Mouse (Mus musculus): ENCODE measurements around the gene Btnl4. TPM values are rescaled to one million over a fixed set of nuclear protein-coding genes. Genes with fewer than 3 reads are reported as not detected.
"Not testable (repeated sequence)": the region's sequence is repeated elsewhere in the genome, so short reads cannot be mapped to it uniquely, and the experiment has no call there.

The Btnl4 gene
- polyA plus RNA-seq, 1 experiment from 2014 or later = not detected

DNA sequence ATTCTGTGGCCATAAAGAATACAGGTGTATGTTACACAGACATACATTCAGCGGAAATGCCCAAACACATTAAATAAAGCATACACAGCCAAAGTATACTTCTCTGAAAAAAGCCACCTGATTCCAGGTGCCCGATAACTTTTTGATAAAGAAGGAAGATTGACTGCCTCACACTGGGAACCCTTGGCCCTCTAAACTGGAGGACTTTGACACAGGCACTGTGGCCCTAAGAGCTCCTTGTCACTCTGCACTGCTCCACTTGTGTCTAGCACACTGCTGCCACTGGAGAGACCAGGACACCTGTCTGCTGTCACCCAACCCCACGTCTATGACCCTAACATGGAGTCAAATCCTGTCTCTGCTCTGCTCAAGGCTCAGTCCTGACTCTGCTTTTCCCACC lies 2.1 kb downstream of the Btnl4 start:
- no peak overlapping the region for H3K27ac ChIP-seq
- no peaks in the 10 kb centered on the region for H3K4me1 ChIP-seq
- H3K4me3 ChIP-seq = no peak overlapping the region
- no peaks in the 10 kb centered on the region for H3K27me3 ChIP-seq (ENCODE audit: poor library complexity, severe bottlenecking)
- H3K36me3 ChIP-seq (replicated peaks) = no peaks in the 10 kb centered on the region
- DNase-seq (ENCODE audit: extremely low spot score, low spot score) = no peak
- no peaks in the 10 kb centered on the region for H3K9me3 ChIP-seq
- WGBS = 82% methylated on average over 3 of the region's 3 CpGs

GRCm38 (mm10) chr17:34470491-34470890 lies 6.6 kb downstream of the Btnl4 start:
- no peaks in the 10 kb centered on the region for H3K9me3 ChIP-seq
- H3K4me1 ChIP-seq = no peaks in the 10 kb centered on the region
- no peak for DNase-seq (ENCODE audit: extremely low spot score, low spot score)
- H3K36me3 ChIP-seq (replicated peaks) = no peaks in the 10 kb centered on the region
- H3K27me3 ChIP-seq (ENCODE audit: poor library complexity, severe bottlenecking) = no peaks in the 10 kb centered on the region
- 89% methylated on average over 2 of the region's 2 CpGs for WGBS
- no peak overlapping the region for H3K4me3 ChIP-seq
- H3K27ac ChIP-seq = no peak overlapping the region

- not testable (repeated sequence) for H3K27me3 ChIP-seq (ENCODE audit: poor library complexity, severe bottlenecking); H3K9me3 ChIP-seq; H3K27ac ChIP-seq; H3K4me1 ChIP-seq; H3K36me3 ChIP-seq (replicated peaks); DNase-seq (ENCODE audit: extremely low spot score, low spot score); H3K4me3 ChIP-seq
These were observed 11.2 kb downstream of the Btnl4 start for GRCm38 (mm10) chr17:34465906-34466305.

DNA sequence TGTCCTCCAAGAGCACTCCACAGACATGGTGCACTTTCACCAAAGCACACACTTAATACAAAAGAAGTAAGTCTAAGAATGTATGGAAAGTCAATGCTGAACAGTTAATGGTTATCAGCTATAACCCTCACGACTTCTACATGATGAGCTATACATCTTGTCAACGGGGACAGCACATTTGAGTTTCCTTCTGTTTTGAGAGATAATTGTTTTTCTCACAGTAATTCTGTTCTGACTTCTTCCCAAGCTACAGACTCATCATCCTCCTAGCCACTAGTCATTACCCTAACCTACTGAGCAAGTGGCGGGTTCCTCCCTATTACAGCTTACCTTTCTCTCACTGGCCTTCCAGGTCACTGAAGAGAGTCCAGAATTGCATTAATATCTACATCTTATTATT lies 17.9 kb downstream of the Btnl4 start:
- H3K9me3 ChIP-seq = no peaks in the 10 kb centered on the region
- no peaks in the 10 kb centered on the region for H3K27me3 ChIP-seq (ENCODE audit: poor library complexity, severe bottlenecking)
- H3K27ac ChIP-seq = no peak overlapping the region
- H3K4me1 ChIP-seq = peaks cover 6% of the 10 kb centered on the region; the same call in 1 of the 2 replicates
- no peaks in the 10 kb centered on the region for H3K36me3 ChIP-seq (replicated peaks)
- DNase-seq (ENCODE audit: extremely low spot score, low spot score) = no peak
- no peak overlapping the region for H3K4me3 ChIP-seq
- 85% methylated on average over 3 of the region's 3 CpGs for WGBS

GRCm38 (mm10) chr17:34457668-34458067 lies 19.4 kb downstream of the Btnl4 start:
- no peak for DNase-seq (ENCODE audit: extremely low spot score, low spot score)
- Histone ChIP-seq H3K27ac (no peak overlapping the region), H3K27me3 (ENCODE audit: poor library complexity, severe bottlenecking) (no peaks in the 10 kb centered on the region), H3K4me3 (no peak overlapping the region), H3K9me3 (no peaks in the 10 kb centered on the region), H3K36me3 (replicated peaks) (no peaks in the 10 kb centered on the region), H3K4me1 (peaks cover 6% of the 10 kb centered on the region; the same call in 1 of the 2 replicates)
- WGBS = 83% methylated on average over 4 of the region's 4 CpGs

DNA sequence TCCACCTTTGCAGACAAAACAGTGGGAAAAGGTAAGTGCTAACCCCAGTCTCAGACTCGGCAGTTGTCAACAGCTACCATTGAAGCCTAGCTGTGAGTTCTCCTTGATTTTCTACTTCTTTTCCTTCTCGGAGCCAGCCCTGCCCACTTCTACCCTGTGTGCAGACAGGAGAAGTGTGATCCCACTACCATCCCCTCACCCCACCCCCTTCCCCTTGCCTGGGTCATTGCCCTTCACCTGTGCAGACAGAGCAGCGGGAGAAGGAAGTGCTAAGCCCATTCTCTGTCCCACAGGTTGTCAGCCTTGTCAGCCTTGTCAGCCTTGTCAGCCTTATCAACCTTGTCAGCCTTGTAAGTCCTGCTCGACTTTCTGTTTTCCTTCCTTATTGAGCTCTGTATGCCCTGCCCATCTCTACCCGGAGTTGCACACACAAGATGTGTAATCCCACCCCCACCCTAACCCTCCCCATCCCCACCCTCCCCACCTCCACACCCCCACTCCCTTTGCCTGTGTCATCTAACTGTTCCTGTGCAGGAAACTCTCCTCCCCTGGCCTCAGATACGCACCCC lies 28.6 kb downstream of the Btnl4 start:
- H3K36me3 ChIP-seq (replicated peaks) = no peaks in the 10 kb centered on the region
- DNase-seq (ENCODE audit: extremely low spot score, low spot score) = no peak
- 0 out of 2 replicates have a peak, but pooled peaks cover 4% of the 10 kb centered on the region for H3K4me1 ChIP-seq
- no peak overlapping the region for H3K4me3 ChIP-seq
- H3K9me3 ChIP-seq = no peaks in the 10 kb centered on the region
- H3K27me3 ChIP-seq (ENCODE audit: poor library complexity, severe bottlenecking) = no peaks in the 10 kb centered on the region
- no peak overlapping the region for H3K27ac ChIP-seq
- WGBS = 64% methylated on average over 6 of the region's 6 CpGs

DNA sequence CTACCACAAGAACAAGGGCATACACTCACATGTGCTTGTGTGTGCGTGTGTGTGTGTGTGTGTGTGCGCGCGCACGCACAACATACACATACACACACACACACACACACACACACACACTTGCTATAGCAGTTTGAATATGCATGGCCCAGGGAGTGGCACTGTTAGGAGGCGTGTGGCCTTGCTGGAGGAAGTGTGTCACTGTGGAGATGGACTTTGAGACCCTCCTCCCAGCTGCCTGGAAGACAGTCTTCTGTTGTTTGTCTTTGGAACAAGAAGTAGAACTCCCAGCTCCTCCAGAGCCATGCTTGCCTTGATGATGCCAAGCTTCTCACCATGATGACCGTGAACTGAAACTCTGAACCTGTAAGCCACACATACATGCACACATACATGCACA lies 35.1 kb downstream of the Btnl4 start:
- Histone ChIP-seq H3K4me3 (no peak overlapping the region), H3K36me3 (replicated peaks) (no peaks in the 10 kb centered on the region)
- 96% methylated on average over 7 of the region's 7 CpGs for WGBS

DNA sequence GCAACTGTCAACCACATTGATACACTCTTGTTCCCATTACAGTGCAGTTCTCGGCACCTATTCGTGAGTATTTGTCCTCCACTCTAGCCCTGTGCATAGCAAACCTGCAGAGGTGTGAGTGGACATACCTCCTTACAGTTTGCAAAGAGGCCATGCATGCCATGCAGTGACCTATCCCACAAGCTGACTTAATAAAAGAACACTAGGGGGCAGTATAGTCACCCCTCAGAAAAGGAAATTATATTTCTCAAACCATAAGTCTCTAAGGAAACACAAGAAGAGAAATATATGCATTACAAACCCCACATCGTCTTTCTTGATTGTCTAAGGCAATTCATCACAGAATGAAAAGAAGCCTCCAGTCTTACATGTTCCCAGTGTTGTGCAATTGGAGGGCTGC lies 37.3 kb downstream of the Btnl4 start:
- H3K4me1 ChIP-seq = no peaks in the 10 kb centered on the region

More for the DNA sequence above, 35.1 kb downstream of the Btnl4 start:
- no peaks in the 10 kb centered on the region for H3K27me3 ChIP-seq (ENCODE audit: poor library complexity, severe bottlenecking)
- H3K4me1 ChIP-seq = no peaks in the 10 kb centered on the region
- no peak overlapping the region for H3K27ac ChIP-seq
- no peaks in the 10 kb centered on the region for H3K9me3 ChIP-seq
- DNase-seq (ENCODE audit: extremely low spot score, low spot score) = no peak

DNA sequence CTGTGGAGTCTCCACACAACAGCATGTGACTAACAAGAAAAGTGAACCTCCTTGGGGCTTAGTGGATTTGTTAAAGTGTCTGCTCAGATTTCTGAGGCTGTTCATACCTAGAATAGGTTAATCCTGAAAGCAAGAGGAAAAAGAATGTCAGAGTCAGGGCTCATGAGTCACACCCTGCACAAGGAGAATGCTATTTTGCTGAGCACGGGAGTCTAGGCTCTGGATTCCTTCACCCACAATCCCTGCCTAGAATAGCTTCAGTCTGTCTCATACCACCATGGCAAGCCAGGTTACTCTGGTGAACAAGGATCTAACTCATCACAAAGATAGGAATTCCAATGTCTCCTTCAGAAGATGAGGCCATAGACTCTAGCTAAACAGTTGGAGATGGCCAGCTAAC lies 38.5 kb downstream of the Btnl4 start:
- H3K27me3 ChIP-seq (ENCODE audit: poor library complexity, severe bottlenecking) = no peaks in the 10 kb centered on the region
- 76% methylated on average over 1 of the region's 1 CpGs for WGBS

More for the DNA sequence above, 37.3 kb downstream of the Btnl4 start:
- peaks cover 7% of the 10 kb centered on the region; the same call in 1 of the 2 replicates for H3K9me3 ChIP-seq
- H3K4me3 ChIP-seq = no peak overlapping the region
- H3K27me3 ChIP-seq (ENCODE audit: poor library complexity, severe bottlenecking) = no peaks in the 10 kb centered on the region
- no peaks in the 10 kb centered on the region for H3K36me3 ChIP-seq (replicated peaks)
- 60% methylated on average over 3 of the region's 3 CpGs for WGBS
- DNase-seq (ENCODE audit: extremely low spot score, low spot score) = no peak
- no peak overlapping the region for H3K27ac ChIP-seq

DNA sequence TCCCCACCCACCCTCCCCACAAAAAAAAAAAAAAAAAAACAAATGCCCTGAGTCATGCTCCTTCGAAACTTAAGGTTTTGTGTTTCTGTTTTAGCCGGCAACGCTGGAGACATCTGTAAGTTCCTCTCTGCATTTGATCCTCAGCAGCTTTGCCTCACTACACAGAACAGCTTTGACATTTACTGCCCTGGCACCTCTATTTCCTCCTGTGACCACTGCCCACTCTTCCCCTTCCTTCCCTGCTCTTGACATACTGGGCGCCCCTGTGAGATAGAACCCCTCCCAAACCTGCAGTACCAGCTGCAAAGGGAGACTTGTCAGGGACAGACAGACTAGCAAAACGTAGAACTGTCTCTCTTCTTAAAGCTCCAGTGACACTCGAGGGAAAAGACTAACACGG lies 39.5 kb downstream of the Btnl4 start:
- Histone ChIP-seq H3K36me3 (replicated peaks) (no peaks in the 10 kb centered on the region), H3K4me1 (no peaks in the 10 kb centered on the region), H3K4me3 (no peak overlapping the region), H3K27me3 (ENCODE audit: poor library complexity, severe bottlenecking) (no peaks in the 10 kb centered on the region), H3K9me3 (peaks cover 7% of the 10 kb centered on the region; the same call in 1 of the 2 replicates), H3K27ac (no peak overlapping the region)
- 77% methylated on average over 7 of the region's 7 CpGs for WGBS
- no peak for DNase-seq (ENCODE audit: extremely low spot score, low spot score)

More for the DNA sequence above, 38.5 kb downstream of the Btnl4 start:
- Histone ChIP-seq H3K36me3 (replicated peaks) (no peaks in the 10 kb centered on the region), H3K4me1 (no peaks in the 10 kb centered on the region), H3K4me3 (no peak overlapping the region), H3K27ac (no peak overlapping the region), H3K9me3 (peaks cover 7% of the 10 kb centered on the region; the same call in 1 of the 2 replicates)
- no peak for DNase-seq (ENCODE audit: extremely low spot score, low spot score)

GRCm38 (mm10) chr17:34437120-34437519 lies 40.0 kb downstream of the Btnl4 start:
- Histone ChIP-seq H3K9me3 (peaks cover 7% of the 10 kb centered on the region; the same call in 1 of the 2 replicates), H3K36me3 (replicated peaks) (no peaks in the 10 kb centered on the region), H3K4me3 (no peak overlapping the region), H3K27me3 (ENCODE audit: poor library complexity, severe bottlenecking) (no peaks in the 10 kb centered on the region), H3K27ac (no peak overlapping the region), H3K4me1 (no peaks in the 10 kb centered on the region)
- WGBS = 69% methylated on average over 4 of the region's 4 CpGs
- no peak for DNase-seq (ENCODE audit: extremely low spot score, low spot score)

DNA sequence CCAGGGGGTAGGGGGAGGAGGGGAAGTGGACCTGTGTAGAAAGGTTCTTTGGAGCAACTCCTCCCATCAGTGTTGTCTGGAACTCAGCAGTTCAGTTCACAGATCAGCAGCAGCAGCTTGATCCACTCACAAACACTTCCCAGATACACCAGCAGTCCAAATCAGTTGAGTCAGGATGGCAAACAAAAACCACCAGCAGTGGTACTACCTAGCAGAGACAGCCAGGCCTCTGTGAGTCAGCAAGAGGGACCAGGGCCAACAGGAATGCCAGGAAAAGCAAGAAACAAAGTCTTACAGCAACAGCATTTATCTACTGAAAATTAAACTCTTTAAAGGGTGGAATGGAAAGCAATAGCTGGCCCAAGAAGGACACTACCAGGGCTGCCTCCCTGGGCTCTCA lies 49.5 kb downstream of the Btnl4 start:
- Histone ChIP-seq H3K4me3 (no peak overlapping the region), H3K4me1 (no peaks in the 10 kb centered on the region), H3K36me3 (replicated peaks) (no peaks in the 10 kb centered on the region), H3K27ac (no peak overlapping the region), H3K9me3 (no peaks in the 10 kb centered on the region), H3K27me3 (ENCODE audit: poor library complexity, severe bottlenecking) (no peaks in the 10 kb centered on the region)
- no peak for DNase-seq (ENCODE audit: extremely low spot score, low spot score)

DNA sequence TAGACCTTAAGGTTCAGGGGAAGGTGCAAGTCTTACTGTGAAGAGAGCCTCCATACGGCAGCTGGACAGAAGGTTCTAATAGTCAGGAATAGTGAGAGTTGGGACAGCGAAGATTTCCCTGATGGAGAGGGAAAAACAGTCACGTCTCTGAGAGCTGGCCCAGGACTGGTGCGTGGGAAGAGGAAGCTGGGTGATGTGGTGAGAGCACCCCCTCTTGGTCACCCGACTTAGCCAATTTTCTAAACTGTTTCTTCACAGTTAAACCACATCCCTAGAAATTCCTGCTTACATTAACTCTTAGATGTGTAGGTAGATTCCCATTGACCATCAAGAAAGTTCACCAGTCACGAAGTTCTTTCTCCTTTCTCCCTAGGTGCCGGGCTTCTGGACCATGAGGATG lies 57.1 kb downstream of the Btnl4 start:
- H3K9me3 ChIP-seq = no peaks in the 10 kb centered on the region
- WGBS = 76% methylated on average over 7 of the region's 7 CpGs
- H3K36me3 ChIP-seq (replicated peaks) = no peaks in the 10 kb centered on the region
- H3K27me3 ChIP-seq (ENCODE audit: poor library complexity, severe bottlenecking) = no peaks in the 10 kb centered on the region
- no peak overlapping the region for H3K27ac ChIP-seq
- H3K4me1 ChIP-seq = no peaks in the 10 kb centered on the region
- DNase-seq (ENCODE audit: extremely low spot score, low spot score) = no peak
- H3K4me3 ChIP-seq = no peak overlapping the region
